Mouse (Mus musculus) hindbrain, embryonic 16.5 days (tissue): Measurements from ENCODE around the gene Pign. TPM values are rescaled to one million over a fixed set of nuclear protein-coding genes. Genes with fewer than 3 reads are reported as not detected.

Source experiments
- ATAC-seq: fragments of 200-750 bp; cut with Nextera tagmentation; 2 replicates; pipeline ENCODE4 v1.8.0; 2017; ENCODE audit warnings: moderate TSS enrichment, moderate library complexity
- H3K27ac ChIP-seq: fragments of 300-500 bp; sonication (generic); 2 replicates; pipeline ENCODE4 v1.5.1; 2014; ENCODE audit warnings: low read depth, mild to moderate bottlenecking, control low read depth, low read length, moderate library complexity
- H3K27me3 ChIP-seq: fragments of 300-500 bp; sonication (generic); replicated peaks from 2 replicates; pipeline ENCODE4 v1.6.1; 2014; ENCODE audit warnings: low read length; ENCODE audit not compliant: control insufficient read depth, insufficient read depth
- H3K36me3 ChIP-seq: fragments of 300-500 bp; sonication (generic); 2 replicates; pipeline ENCODE4 v1.6.1; 2014; ENCODE audit warnings: mild to moderate bottlenecking, low read length, moderate library complexity, mixed read lengths; ENCODE audit not compliant: control insufficient read depth, insufficient read depth
- H3K4me1 ChIP-seq: fragments of 300-500 bp; sonication (generic); 2 replicates; pipeline ENCODE4 v1.6.1; 2014; ENCODE audit warnings: low read depth, low read length; ENCODE audit not compliant: control insufficient read depth, insufficient read depth
- H3K4me2 ChIP-seq: fragments of 300-500 bp; sonication (generic); 2 replicates; pipeline ENCODE4 v1.6.1; 2014; ENCODE audit warnings: mild to moderate bottlenecking, low read length, control low read depth, moderate library complexity
- H3K4me3 ChIP-seq: fragments of 300-500 bp; sonication (generic); 2 replicates; pipeline ENCODE4 v1.5.1; 2014; ENCODE audit warnings: mild to moderate bottlenecking, low read length, control low read depth, moderate library complexity
- H3K9ac ChIP-seq: fragments of 300-500 bp; sonication (generic); 2 replicates; pipeline ENCODE4 v1.6.1; 2014; ENCODE audit warnings: low read depth, mild to moderate bottlenecking, control low read depth, low read length, moderate library complexity
- H3K9me3 ChIP-seq: fragments of 300-500 bp; sonication (generic); 2 replicates; pipeline ENCODE4 v1.6.1; 2014; ENCODE audit warnings: mild to moderate bottlenecking, low read length, moderate library complexity; ENCODE audit not compliant: control insufficient read depth
- WGBS: fragments of 180-500 bp; shearing (Covaris S2); extraction: QIAGEN DNeasy Blood & Tissue Kit; methylation state at CpG from one replicate; pipeline ENCODE4 v1.1.7; 2014; 5-methylcytosine and 5-hydroxymethylcytosine counted together
- polyA plus RNA-seq: library from polyadenylated mRNA; unstranded; fragments of >200 nt; fragmentation: Nextera tagmentation; extraction: Ambion mirVana; gene quantifications from 2 replicates; pipeline ENCODE4 v1.2.1, GENCODE M21; 2015

Pign gene
- polyA plus RNA-seq, 1 experiment from 2014 or later = 7.6 TPM

- ATAC-seq = no peak
- no peaks in the 10 kb centered on the region for H3K4me1 ChIP-seq
- no peak overlapping the region for H3K9ac ChIP-seq
- no peaks in the 10 kb centered on the region for H3K36me3 ChIP-seq
- H3K4me3 ChIP-seq = no peak overlapping the region
- no peaks in the 10 kb centered on the region for H3K9me3 ChIP-seq
- H3K27ac ChIP-seq = no peak overlapping the region
- no peaks in the 10 kb centered on the region for H3K27me3 ChIP-seq
- 85% methylated on average over 4 of the region's 4 CpGs for WGBS
- H3K4me2 ChIP-seq = no peak overlapping the region
Measured at GRCm38 (mm10) chr1:105549648-105550047, 113.8 kb downstream of the Pign start.

- Histone ChIP-seq H3K9ac (no peak overlapping the region), H3K4me1 (no peaks in the 10 kb centered on the region), H3K4me2 (no peak overlapping the region), H3K36me3 (peaks cover 12% of the 10 kb centered on the region), H3K4me3 (no peak overlapping the region), H3K27me3 (no peaks in the 10 kb centered on the region), H3K27ac (no peak overlapping the region), H3K9me3 (peaks cover 7% of the 10 kb centered on the region)
- WGBS = 100% methylated on average over 1 of the region's 1 CpGs
- no peak for ATAC-seq
Measured at GRCm38 (mm10) chr1:105543051-105543450, 120.4 kb downstream of the Pign start.

- WGBS = 47% methylated on average over 2 of the region's 2 CpGs
- no peak overlapping the region for H3K27ac ChIP-seq
- ATAC-seq = no peak
- no peaks in the 10 kb centered on the region for H3K27me3 ChIP-seq
- H3K4me3 ChIP-seq = no peak overlapping the region
- H3K9ac ChIP-seq = no peak overlapping the region
- H3K4me2 ChIP-seq = no peak overlapping the region
- no peaks in the 10 kb centered on the region for H3K9me3 ChIP-seq
- no peaks in the 10 kb centered on the region for H3K4me1 ChIP-seq
- no peaks in the 10 kb centered on the region for H3K36me3 ChIP-seq
Measured at GRCm38 (mm10) chr1:105523768-105524167, 139.7 kb downstream of the Pign start.

GRCm38 (mm10) chr1:105522321-105522720, 141.2 kb downstream of the Pign start:
- Histone ChIP-seq H3K27ac (no peak overlapping the region), H3K4me2 (no peak overlapping the region), H3K36me3 (no peaks in the 10 kb centered on the region), H3K9ac (no peak overlapping the region), H3K4me1 (no peaks in the 10 kb centered on the region), H3K4me3 (no peak overlapping the region), H3K9me3 (no peaks in the 10 kb centered on the region), H3K27me3 (no peaks in the 10 kb centered on the region)
- WGBS = 67% methylated on average over 2 of the region's 2 CpGs
- ATAC-seq = no peak

GRCm38 (mm10) chr1:105518101-105518500, 145.4 kb downstream of the Pign start:
- Histone ChIP-seq H3K36me3 (no peaks in the 10 kb centered on the region), H3K27me3 (no peaks in the 10 kb centered on the region), H3K4me3 (no peak overlapping the region), H3K9ac (no peak overlapping the region), H3K9me3 (no peaks in the 10 kb centered on the region), H3K4me2 (no peak overlapping the region), H3K27ac (no peak overlapping the region), H3K4me1 (no peaks in the 10 kb centered on the region)
- no peak for ATAC-seq

- H3K27ac ChIP-seq = no peak overlapping the region
- H3K27me3 ChIP-seq = no peaks in the 10 kb centered on the region
- H3K9ac ChIP-seq = no peak overlapping the region
- no peak for ATAC-seq
- H3K4me2 ChIP-seq = no peak overlapping the region
- H3K4me1 ChIP-seq = no peaks in the 10 kb centered on the region
- 96% methylated on average over 1 of the region's 1 CpGs for WGBS
- no peaks in the 10 kb centered on the region for H3K36me3 ChIP-seq
- H3K9me3 ChIP-seq = no peaks in the 10 kb centered on the region
- no peak overlapping the region for H3K4me3 ChIP-seq
Measured at GRCm38 (mm10) chr1:105507116-105507515, 156.4 kb downstream of the Pign start.

GRCm38 (mm10) chr1:105492626-105493025, 170.9 kb downstream of the Pign start:
- Histone ChIP-seq H3K27ac (no peak overlapping the region), H3K36me3 (no peaks in the 10 kb centered on the region), H3K27me3 (no peaks in the 10 kb centered on the region), H3K9ac (no peak overlapping the region), H3K4me2 (no peak overlapping the region), H3K4me1 (no peaks in the 10 kb centered on the region), H3K9me3 (no peaks in the 10 kb centered on the region), H3K4me3 (no peak overlapping the region)
- WGBS = 86% methylated on average over 5 of the region's 5 CpGs
- no peak for ATAC-seq

GRCm38 (mm10) chr1:105489456-105489855, 174.0 kb downstream of the Pign start:
- WGBS = 82% methylated on average over 3 of the region's 3 CpGs
- H3K36me3 ChIP-seq = no peaks in the 10 kb centered on the region
- no peak overlapping the region for H3K4me2 ChIP-seq
- H3K27ac ChIP-seq = no peak overlapping the region
- H3K27me3 ChIP-seq = no peaks in the 10 kb centered on the region
- no peak overlapping the region for H3K9ac ChIP-seq
- H3K4me1 ChIP-seq = no peaks in the 10 kb centered on the region
- H3K9me3 ChIP-seq = no peaks in the 10 kb centered on the region
- no peak for ATAC-seq
- no peak overlapping the region for H3K4me3 ChIP-seq

GRCm38 (mm10) chr1:105487037-105487436, 176.4 kb downstream of the Pign start:
- H3K36me3 ChIP-seq = no peaks in the 10 kb centered on the region
- H3K4me2 ChIP-seq = no peak overlapping the region
- H3K27ac ChIP-seq = no peak overlapping the region
- no peaks in the 10 kb centered on the region for H3K9me3 ChIP-seq
- no peak overlapping the region for H3K4me3 ChIP-seq
- H3K27me3 ChIP-seq = no peaks in the 10 kb centered on the region
- H3K9ac ChIP-seq = no peak overlapping the region
- ATAC-seq = no peak; the same call in 1 of the 2 replicates
- WGBS = 76% methylated on average over 4 of the region's 4 CpGs
- H3K4me1 ChIP-seq = no peaks in the 10 kb centered on the region
